8 mouse cellular contexts compared by ENCODE assay signal in genomic region chr3:156559826-156560471, GRCm38 (mm10). TPM values are rescaled to one million over a fixed set of nuclear protein-coding genes. Genes with fewer than 3 reads are reported as not detected.
DNase-seq lines count a peak whose midpoint lies in the region; ATAC-seq and TF ChIP-seq lines count a peak whose summit lies in the region.

No protein-coding gene starts in this region.

- H3K9me3 ChIP-seq in embryonic facial prominence, embryonic 13.5 days, result no peaks in the 10 kb centered on the region
- H3K9me3 ChIP-seq in hindbrain, postnatal 0 days (ENCODE audit: low read length), result no peaks in the 10 kb centered on the region
- no peaks in the 10 kb centered on the region for H3K9me3 ChIP-seq in limb, embryonic 13.5 days

- DNase-seq in lung, adult 2 months, result no peak
- no peak for DNase-seq in lung, postnatal 36 days
- peak; percentile 72 for DNase-seq in hindbrain, postnatal 0 days (ENCODE audit: low spot score)
- DNase-seq in right cerebral cortex, postnatal 36 days (ENCODE audit: low spot score in 2 of 2), result peak; percentile 13 to 22
- DNase-seq in thymus, adult 18-20 months, result no peak
- no peak for DNase-seq in spleen, postnatal 4 days (ENCODE audit: low spot score in 2 of 2)

- no peaks in the 10 kb centered on the region for H3K36me3 ChIP-seq in embryonic facial prominence, embryonic 13.5 days
- no peaks in the 10 kb centered on the region for H3K36me3 ChIP-seq in hindbrain, postnatal 0 days (ENCODE audit: insufficient read depth, low read length)
- no peaks in the 10 kb centered on the region for H3K36me3 ChIP-seq in limb, embryonic 13.5 days

- ATAC-seq in embryonic facial prominence, embryonic 13.5 days (ENCODE audit: insufficient number of reproducible peaks, insufficient read depth, low FRiP score, low TSS enrichment, low read depth), result no peak
- ATAC-seq in hindbrain, postnatal 0 days, result no peak
- ATAC-seq in limb, embryonic 13.5 days (ENCODE audit: low FRiP score, low read depth), result 0 out of 2 replicates have a peak, but pooled peaks have one; percentile 8

- H3K9ac ChIP-seq in embryonic facial prominence, embryonic 13.5 days, result peak overlapping the region; percentile 64
- H3K9ac ChIP-seq in hindbrain, postnatal 0 days (replicated peaks; ENCODE audit: low read length), result peak overlapping the region; percentile 55
- no peak overlapping the region for H3K9ac ChIP-seq in limb, embryonic 13.5 days

- no peak overlapping the region for H3K27ac ChIP-seq in embryonic facial prominence, embryonic 13.5 days
- H3K27ac ChIP-seq in hindbrain, postnatal 0 days, result peak overlapping the region; percentile 90
- H3K27ac ChIP-seq in limb, embryonic 13.5 days, result no peak overlapping the region

- no peak for TF ChIP-seq POLR2A in lung, adult 2 months (IDR thresholded peaks at IDR 0.05; ENCODE audit: borderline replicate concordance, extremely low read depth, low read depth, low read length)

- WGBS in lung, adult 2 months, result 11% methylated on average over 19 of the region's 19 CpGs
- WGBS in embryonic facial prominence, embryonic 13.5 days, result 3% methylated on average over 19 of the region's 19 CpGs
- WGBS in hindbrain, postnatal 0 days, result under 1% methylated on average over 19 of the region's 19 CpGs
- 3% methylated on average over 19 of the region's 19 CpGs for WGBS in limb, embryonic 13.5 days

- H3K27me3 ChIP-seq in embryonic facial prominence, embryonic 13.5 days, result peaks cover 49% of the 10 kb centered on the region
- H3K27me3 ChIP-seq in hindbrain, postnatal 0 days (ENCODE audit: insufficient read depth, low read length), result no peaks in the 10 kb centered on the region
- peaks cover 41% of the 10 kb centered on the region for H3K27me3 ChIP-seq in limb, embryonic 13.5 days

- peak overlapping the region; percentile 89 for H3K4me2 ChIP-seq in embryonic facial prominence, embryonic 13.5 days
- H3K4me2 ChIP-seq in hindbrain, postnatal 0 days (ENCODE audit: low read depth, low read length), result peak overlapping the region; percentile 83
- H3K4me2 ChIP-seq in limb, embryonic 13.5 days (replicated peaks), result peak overlapping the region; percentile 92

- H3K4me3 ChIP-seq in lung, adult 2 months (replicated peaks; ENCODE audit: extremely low read depth, low read depth, low read length), result peak overlapping the region; percentile 50
- H3K4me3 ChIP-seq in embryonic facial prominence, embryonic 13.5 days, result peak overlapping the region; percentile 69
- H3K4me3 ChIP-seq in hindbrain, postnatal 0 days (ENCODE audit: low read length), result peak overlapping the region; percentile 79
- H3K4me3 ChIP-seq in limb, embryonic 13.5 days, result peak overlapping the region; percentile 67

- no peaks in the 10 kb centered on the region for H3K4me1 ChIP-seq in lung, adult 2 months (ENCODE audit: control insufficient read depth, insufficient read depth, low read length)
- H3K4me1 ChIP-seq in embryonic facial prominence, embryonic 13.5 days, result peaks cover 17% of the 10 kb centered on the region
- H3K4me1 ChIP-seq in hindbrain, postnatal 0 days (ENCODE audit: insufficient read depth, low read length), result 0 out of 2 replicates have a peak, but pooled peaks cover 3% of the 10 kb centered on the region
- H3K4me1 ChIP-seq in limb, embryonic 13.5 days, result peaks cover 16% of the 10 kb centered on the region

- no peak for TF ChIP-seq CTCF in lung, adult 2 months (IDR thresholded peaks at IDR 0.05; ENCODE audit: insufficient read depth, low read length)
- TF ChIP-seq CTCF in hindbrain, postnatal 0 days (IDR thresholded peaks at IDR 0.05; ENCODE audit: low read depth), result no peak

RNA-seq across cellular contexts. Expression of gene Negr1, which starts 1.6 kb away (rescaled TPM):
- 1.3 and 1.5 TPM in 2 replicates for polyA plus RNA-seq in lung, adult 2 months (2012; rRNA removed)
- 5.1 and 6.8 TPM in 2 replicates for polyA plus RNA-seq in embryonic facial prominence, embryonic 13.5 days (2015; fragmentation: Nextera tagmentation; extraction: Ambion mirVana)
- 93.6 and 97.4 TPM in 2 replicates for total RNA-seq in hindbrain, postnatal 0 days (2014; rRNA removed)
- 47.7 and 51.2 TPM in 2 replicates for polyA plus RNA-seq in hindbrain, postnatal 0 days (2015; fragmentation: Nextera tagmentation; extraction: Ambion mirVana)
- 5.9 and 7.2 TPM in 2 replicates for polyA plus RNA-seq in limb, embryonic 13.5 days (2015; fragmentation: Nextera tagmentation; extraction: Ambion mirVana)

Comparison
In these comparisons a context has a peak if more than half of its experiments do, and no peak if none do; other contexts are left out.
1. DNase-seq: peak in hindbrain, postnatal 0 days (single experiment) and right cerebral cortex, postnatal 36 days (2 of 2); none in lung, adult 2 months (single experiment), lung, postnatal 36 days (single experiment), thymus, adult 18-20 months (0 of 2) and spleen, postnatal 4 days (0 of 2).
2. Peak in every context shown above with its lines, with median percentiles within 50 percentile points of each other: H3K4me3 ChIP-seq and H3K4me2 ChIP-seq.